Mouse (Mus musculus): ENCODE data around the gene Tmem60.

DNA sequence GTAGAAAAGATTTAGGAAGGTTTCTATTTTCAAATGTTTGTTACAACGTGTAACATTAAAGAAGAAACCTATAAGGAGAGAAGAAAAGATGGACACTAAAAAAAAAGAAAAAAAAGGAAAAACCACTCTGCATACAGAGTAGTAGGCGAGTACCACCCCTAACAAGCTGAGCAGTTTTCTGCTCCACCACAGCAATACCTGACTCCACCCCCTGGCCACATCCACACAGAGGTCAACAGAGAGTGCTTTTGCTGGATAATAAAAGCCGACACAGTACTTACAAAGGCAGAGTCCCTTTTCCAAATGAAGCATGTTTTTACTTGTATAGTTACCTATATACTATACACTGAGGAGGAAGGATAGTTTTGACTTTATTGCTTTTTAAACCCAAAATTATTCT, 42.6 kb downstream of the Tmem60 start:
- TF ChIP-seq CTCF (IDR thresholded peaks at IDR 0.05; ENCODE audit: extremely low read depth, insufficient read depth, low read length), result no peak
- TF ChIP-seq POLR2A (IDR thresholded peaks at IDR 0.05; ENCODE audit: extremely low read depth, insufficient read depth, low read length), result no peak

Data from cortical plate, adult 2 months (tissue).